Mouse (Mus musculus): ENCODE data around the gene Mcrs1. TPM values are rescaled to one million over a fixed set of nuclear protein-coding genes. Genes with fewer than 3 reads are reported as not detected.

The Mcrs1 gene
- polyA plus RNA-seq (2014; fragmentation: Illumina TruSeq; extraction: RNeasy Lipid Tissue Mini Kit (QIAGEN cat#74804); ENCODE audit: low read depth, low replicate concordance) = 1.3 TPM

GRCm38 (mm10) chr15:99251626-99252380 lies at the start of gene Mcrs1:
Gene Mcrs1 (minus strand): TSS chr15:99251961.

GRCm38 (mm10) chr15:99295484-99295981 lies 43.8 kb upstream of the Mcrs1 start, which contains the start of gene Fam186b:
Gene Fam186b (minus strand): TSS chr15:99295888.

GRCm38 (mm10) chr15:99294813-99295374 lies 43.1 kb upstream of the Mcrs1 start, which contains the start of gene Prpf40b:
Gene Prpf40b (plus strand): TSS chr15:99295087.

GRCm38 (mm10) chr15:99224208-99224911 lies 27.4 kb downstream of the Mcrs1 start, which contains the start of gene Kcnh3:
Gene Kcnh3 (plus strand): TSS chr15:99224861.

Other genes with a start within 250 kb of the Mcrs1 start
- 7.2 TPM for gene Tuba1c, start 222.1 kb downstream of the Mcrs1 start, polyA plus RNA-seq (2014; fragmentation: Illumina TruSeq; extraction: RNeasy Lipid Tissue Mini Kit (QIAGEN cat#74804); ENCODE audit: low read depth, low replicate concordance)
- gene Prph, start 196.8 kb downstream of the Mcrs1 start, polyA plus RNA-seq (2014; fragmentation: Illumina TruSeq; extraction: RNeasy Lipid Tissue Mini Kit (QIAGEN cat#74804); ENCODE audit: low read depth, low replicate concordance) = not detected
- gene Troap, start 177.4 kb downstream of the Mcrs1 start, polyA plus RNA-seq (2014; fragmentation: Illumina TruSeq; extraction: RNeasy Lipid Tissue Mini Kit (QIAGEN cat#74804); ENCODE audit: low read depth, low replicate concordance) = not detected
- gene C1ql4, start 164.1 kb downstream of the Mcrs1 start, polyA plus RNA-seq (2014; fragmentation: Illumina TruSeq; extraction: RNeasy Lipid Tissue Mini Kit (QIAGEN cat#74804); ENCODE audit: low read depth, low replicate concordance) = not detected
- 12.7 TPM for gene Dnajc22, start 158.8 kb downstream of the Mcrs1 start, polyA plus RNA-seq (2014; fragmentation: Illumina TruSeq; extraction: RNeasy Lipid Tissue Mini Kit (QIAGEN cat#74804); ENCODE audit: low read depth, low replicate concordance)
- 22.5 TPM for gene Spats2, start 126.0 kb downstream of the Mcrs1 start, polyA plus RNA-seq (2014; fragmentation: Illumina TruSeq; extraction: RNeasy Lipid Tissue Mini Kit (QIAGEN cat#74804); ENCODE audit: low read depth, low replicate concordance)
- gene Kcnh3, start 27.1 kb downstream of the Mcrs1 start, polyA plus RNA-seq (2014; fragmentation: Illumina TruSeq; extraction: RNeasy Lipid Tissue Mini Kit (QIAGEN cat#74804); ENCODE audit: low read depth, low replicate concordance) = not detected
- gene Prpf40b, start 43.1 kb upstream of the Mcrs1 start, polyA plus RNA-seq (2014; fragmentation: Illumina TruSeq; extraction: RNeasy Lipid Tissue Mini Kit (QIAGEN cat#74804); ENCODE audit: low read depth, low replicate concordance) = 2.8 TPM
- gene Fam186b, start 43.9 kb upstream of the Mcrs1 start, polyA plus RNA-seq (2014; fragmentation: Illumina TruSeq; extraction: RNeasy Lipid Tissue Mini Kit (QIAGEN cat#74804); ENCODE audit: low read depth, low replicate concordance) = not detected
- gene Fmnl3, start 118.5 kb upstream of the Mcrs1 start, polyA plus RNA-seq (2014; fragmentation: Illumina TruSeq; extraction: RNeasy Lipid Tissue Mini Kit (QIAGEN cat#74804); ENCODE audit: low read depth, low replicate concordance) = 3.6 TPM
- 618 TPM for gene Tmbim6, start 140.9 kb upstream of the Mcrs1 start, polyA plus RNA-seq (2014; fragmentation: Illumina TruSeq; extraction: RNeasy Lipid Tissue Mini Kit (QIAGEN cat#74804); ENCODE audit: low read depth, low replicate concordance)
- not detected for gene Nckap5l, start 205.8 kb upstream of the Mcrs1 start, polyA plus RNA-seq (2014; fragmentation: Illumina TruSeq; extraction: RNeasy Lipid Tissue Mini Kit (QIAGEN cat#74804); ENCODE audit: low read depth, low replicate concordance)
- 1.5 TPM for gene Bcdin3d, start 222.8 kb upstream of the Mcrs1 start, polyA plus RNA-seq (2014; fragmentation: Illumina TruSeq; extraction: RNeasy Lipid Tissue Mini Kit (QIAGEN cat#74804); ENCODE audit: low read depth, low replicate concordance)